Mouse (Mus musculus) heart, postnatal 4 days (tissue): Measurements from ENCODE around the gene Nab1. TPM values are rescaled to one million over a fixed set of nuclear protein-coding genes. Genes with fewer than 3 reads are reported as not detected.

ENCODE experiments used
- total RNA-seq, 2 experiments: library from RNA; stranded (reverse); gene quantifications; 2 replicates each; pipeline ENCODE4 v1.2.3; 2021

Gene Nab1
- total RNA-seq, 2 experiments from 2014 or later = 36.2 to 36.8 TPM

Other genes with a start within 250 kb of the Nab1 start
- 1 to 10 TPM; 4.6 to 4.9 TPM for gene Nemp2, start 130.0 kb upstream of the Nab1 start, total RNA-seq
- 10 to 100 TPM; 14.3 to 15.2 TPM for gene Mfsd6, start 226.8 kb upstream of the Nab1 start, total RNA-seq